Mouse (Mus musculus) granulocyte monocyte progenitor cell, adult 5-6 weeks (primary cell): ENCODE results near the gene Prm3. TPM values are rescaled to one million over a fixed set of nuclear protein-coding genes. Genes with fewer than 3 reads are reported as not detected.

Experiments used
- total RNA-seq, 2 experiments: library from RNA; stranded (forward) in 1 of 2; stranded (reverse) in 1 of 2; fragments of 200-712, 200-1000 nt in 1 of 2; fragments of >200 nt in 1 of 2; fragmentation: Nextera tagmentation in 1 of 2; gene quantifications; 2 replicates each; pipeline ENCODE4 v1.2.3; 2014 to 2017

Gene Prm3
- total RNA-seq, 2 experiments from 2014 or later, result not detected

Other genes with a start within 250 kb of the Prm3 start
- 4.9 and 7.5 TPM in 2 replicates for gene Dexi, start 247.9 kb downstream of the Prm3 start, total RNA-seq (2014; fragmentation: Nextera tagmentation)
- gene Dexi, start 247.9 kb downstream of the Prm3 start, total RNA-seq (2017), result 3.1 and 7.5 TPM in 2 replicates
- 14.3 and 17.9 TPM in 2 replicates for gene Clec16a, start 245.6 kb downstream of the Prm3 start, total RNA-seq (2014; fragmentation: Nextera tagmentation)
- gene Clec16a, start 245.6 kb downstream of the Prm3 start, total RNA-seq (2017), result 15.2 and 19.6 TPM in 2 replicates
- gene Socs1, start 5.4 kb downstream of the Prm3 start, total RNA-seq (2014; fragmentation: Nextera tagmentation), result 0.41 TPM in 1 of 2 replicates, not detected in the other
- 1.2 TPM in 2 replicates for gene Socs1, start 5.4 kb downstream of the Prm3 start, total RNA-seq (2017)
- not detected in 2 replicates for gene Tnp2, start 2.3 kb downstream of the Prm3 start, total RNA-seq (2014; fragmentation: Nextera tagmentation)
- gene Tnp2, start 2.3 kb downstream of the Prm3 start, total RNA-seq (2017), result not detected in 2 replicates
- not detected in 2 replicates for gene Prm2, start 5.2 kb upstream of the Prm3 start, total RNA-seq (2014; fragmentation: Nextera tagmentation)
- not detected in 2 replicates for gene Prm2, start 5.2 kb upstream of the Prm3 start, total RNA-seq (2017)
- gene Prm1, start 14.9 kb upstream of the Prm3 start, total RNA-seq (2014; fragmentation: Nextera tagmentation), result not detected in 2 replicates
- gene Prm1, start 14.9 kb upstream of the Prm3 start, total RNA-seq (2017), result not detected in 2 replicates
- not detected in 2 replicates for gene Gm11172, start 22.0 kb upstream of the Prm3 start, total RNA-seq (2014; fragmentation: Nextera tagmentation)
- gene Gm11172, start 22.0 kb upstream of the Prm3 start, total RNA-seq (2017), result not detected in 2 replicates
- gene Rmi2, start 44.1 kb upstream of the Prm3 start, total RNA-seq (2014; fragmentation: Nextera tagmentation), result 10.5 and 13.9 TPM in 2 replicates
- 5.4 and 5.5 TPM in 2 replicates for gene Rmi2, start 44.1 kb upstream of the Prm3 start, total RNA-seq (2017)